Mouse (Mus musculus) midbrain, embryonic 11.5 days (tissue): ENCODE results near the gene Pde2a. TPM values are rescaled to one million over a fixed set of nuclear protein-coding genes. Genes with fewer than 3 reads are reported as not detected.
A peak's percentile ranks its signal among the peaks of the same experiment; 100 is the strongest.

ENCODE experiments used
- ATAC-seq: fragments of 200-750 bp; cut with Nextera tagmentation; 2 replicates; pipeline ENCODE4 v1.8.0; 2017; ENCODE audit warnings: moderate TSS enrichment, moderate library complexity; ENCODE audit not compliant: low FRiP score
- DNase-seq: peaks from one replicate; pipeline ENCODE4 v3.0.0; 2015; ENCODE audit warnings: low spot score; ENCODE audit errors: missing footprints
- H3K27ac ChIP-seq: fragments of 300-500 bp; sonication (generic); 2 replicates; pipeline ENCODE4 v1.5.1; 2014; ENCODE audit warnings: low read depth, low read length
- H3K27me3 ChIP-seq: fragments of 300-500 bp; sonication (generic); 2 replicates; pipeline ENCODE4 v1.6.1; 2014; ENCODE audit warnings: mild to moderate bottlenecking, low read length, moderate library complexity, mixed read lengths; ENCODE audit not compliant: control insufficient read depth, insufficient read depth
- H3K36me3 ChIP-seq: fragments of 300-500 bp; sonication (generic); 2 replicates; pipeline ENCODE4 v1.6.1; 2014; ENCODE audit warnings: mild to moderate bottlenecking, low read length, moderate library complexity, mixed read lengths; ENCODE audit not compliant: control insufficient read depth, insufficient read depth
- H3K4me1 ChIP-seq: fragments of 300-500 bp; sonication (generic); 2 replicates; pipeline ENCODE4 v1.6.1; 2014; ENCODE audit warnings: low read length; ENCODE audit not compliant: control insufficient read depth, insufficient read depth
- H3K4me2 ChIP-seq: fragments of 300-500 bp; sonication (generic); 2 replicates; pipeline ENCODE4 v1.6.1; 2014; ENCODE audit warnings: mild to moderate bottlenecking, moderate library complexity
- H3K4me3 ChIP-seq: fragments of 300-500 bp; sonication (generic); 2 replicates; pipeline ENCODE4 v1.5.1; 2014; ENCODE audit warnings: low read depth, low read length
- H3K9ac ChIP-seq: fragments of 300-500 bp; sonication (generic); 2 replicates; pipeline ENCODE4 v1.6.1; 2014; ENCODE audit warnings: low read length
- H3K9me3 ChIP-seq: fragments of 300-500 bp; sonication (generic); 2 replicates; pipeline ENCODE4 v1.6.1; 2016; ENCODE audit warnings: low read length; ENCODE audit not compliant: control insufficient read depth
- WGBS: fragments of 180-500 bp; shearing (Covaris S2); extraction: QIAGEN DNeasy Blood & Tissue Kit; methylation state at CpG from one replicate; pipeline ENCODE4 v1.1.7; 2014; 5-methylcytosine and 5-hydroxymethylcytosine counted together
- polyA plus RNA-seq: library from polyadenylated mRNA; unstranded; fragments of >200 nt; fragmentation: Nextera tagmentation; extraction: Ambion mirVana; gene quantifications from 2 replicates; pipeline ENCODE4 v1.2.1, GENCODE M21; 2014

Pde2a gene
- polyA plus RNA-seq, 1 experiment from 2014 or later = 13.0 TPM

DNA sequence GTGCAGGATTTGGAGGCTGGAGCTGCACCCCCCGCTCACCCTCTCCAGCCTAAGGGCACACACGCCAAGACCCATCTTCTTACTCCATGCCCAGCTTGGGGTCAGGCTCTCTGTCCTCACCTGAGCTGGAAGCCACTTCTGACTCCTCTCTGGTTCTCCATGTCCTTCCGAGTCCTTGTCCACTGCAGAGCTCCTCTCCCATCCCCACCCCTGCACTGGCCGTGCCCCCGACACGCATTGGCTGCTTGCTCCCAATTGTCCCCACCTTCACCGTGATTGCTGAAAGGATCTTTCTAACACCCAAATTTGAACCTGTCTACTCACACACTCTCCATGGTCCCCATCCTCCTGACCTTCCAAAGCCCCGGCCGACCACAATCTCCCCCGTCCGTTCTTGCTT lies 40.1 kb downstream of the Pde2a start:
- H3K36me3 ChIP-seq = no peaks in the 10 kb centered on the region
- ATAC-seq (no peak), DNase-seq (no peak)
- H3K9ac ChIP-seq = no peak overlapping the region
- WGBS = 83% methylated on average over 11 of the region's 11 CpGs
- H3K4me2 ChIP-seq = no peak overlapping the region
- no peak overlapping the region for H3K4me3 ChIP-seq
- no peaks in the 10 kb centered on the region for H3K4me1 ChIP-seq
- no peaks in the 10 kb centered on the region for H3K9me3 ChIP-seq
- H3K27ac ChIP-seq = no peak overlapping the region
- no peaks in the 10 kb centered on the region for H3K27me3 ChIP-seq

DNA sequence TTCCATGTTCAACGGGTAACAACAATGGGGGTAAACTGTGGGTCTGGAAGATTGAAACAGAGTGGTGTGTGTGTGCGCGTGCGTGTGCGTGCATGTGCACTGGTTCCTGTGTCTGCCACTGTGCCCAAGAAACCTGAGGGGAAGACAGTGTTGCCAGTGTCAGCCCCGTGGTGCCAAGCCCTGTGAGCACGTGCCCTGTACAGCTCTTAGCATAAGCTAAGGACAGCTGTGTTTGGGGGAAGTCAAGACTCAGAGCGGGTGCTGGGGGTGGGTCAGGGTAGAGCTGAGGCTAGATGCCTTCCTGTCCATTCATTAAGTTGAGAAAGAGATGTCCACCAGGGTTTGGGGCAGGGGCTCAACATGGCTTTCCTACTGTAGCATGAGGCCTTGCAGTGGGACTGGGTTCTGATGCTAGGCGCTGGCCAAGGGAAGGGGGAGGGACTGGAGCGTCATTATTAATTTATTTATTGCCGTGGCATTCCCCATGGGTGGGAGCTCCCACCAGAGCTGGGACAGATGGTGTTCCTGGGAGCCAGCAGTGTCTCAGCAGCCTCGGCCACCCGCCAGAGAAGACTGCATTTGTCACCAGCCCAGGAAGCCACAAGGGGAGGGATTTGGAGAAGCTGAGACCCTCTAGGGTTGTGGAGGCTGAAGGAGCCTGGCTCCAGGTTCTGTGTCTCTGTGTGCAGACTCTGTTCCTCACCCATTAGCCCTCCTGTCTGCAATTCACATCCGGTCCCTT lies 41.0 kb downstream of the Pde2a start:
- Histone ChIP-seq H3K27ac (no peak overlapping the region), H3K4me1 (no peaks in the 10 kb centered on the region), H3K27me3 (no peaks in the 10 kb centered on the region), H3K4me3 (no peak overlapping the region), H3K36me3 (no peaks in the 10 kb centered on the region), H3K9me3 (no peaks in the 10 kb centered on the region), H3K9ac (no peak overlapping the region), H3K4me2 (no peak overlapping the region)
- ATAC-seq = no peak
- WGBS = 83% methylated on average over 14 of the region's 14 CpGs
- DNase-seq = no peak

DNA sequence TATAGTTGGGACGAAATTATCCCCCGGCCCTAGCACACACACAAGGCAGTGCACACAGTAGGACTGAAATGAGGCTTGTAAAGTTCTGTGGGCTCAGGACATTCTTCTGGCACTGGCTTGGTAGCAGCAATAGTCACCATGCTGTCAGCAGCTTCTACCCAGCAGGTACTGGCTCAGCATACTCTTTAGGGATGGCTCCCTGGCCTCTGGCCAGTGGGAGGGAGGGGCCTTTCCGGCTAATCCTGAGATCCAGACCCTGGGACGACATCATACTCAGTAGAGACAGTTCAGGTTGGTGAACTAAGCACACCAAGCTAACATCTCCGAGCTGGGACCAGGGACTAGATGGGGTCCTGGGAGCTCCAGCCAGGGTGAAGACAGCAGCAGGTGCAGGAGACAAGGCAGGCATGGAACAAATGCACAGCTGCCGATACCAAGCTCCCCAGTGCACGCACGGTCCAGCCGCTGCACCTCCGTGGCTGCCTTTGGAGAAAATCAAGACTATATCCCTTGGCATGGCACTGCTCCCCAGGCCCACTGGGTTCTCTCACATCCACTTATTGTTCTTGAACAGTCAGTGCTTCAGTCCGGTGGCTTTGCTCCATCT lies 42.3 kb downstream of the Pde2a start:
- no peak for ATAC-seq
- WGBS = 78% methylated on average over 11 of the region's 11 CpGs
- H3K4me1 ChIP-seq = no peaks in the 10 kb centered on the region

DNA sequence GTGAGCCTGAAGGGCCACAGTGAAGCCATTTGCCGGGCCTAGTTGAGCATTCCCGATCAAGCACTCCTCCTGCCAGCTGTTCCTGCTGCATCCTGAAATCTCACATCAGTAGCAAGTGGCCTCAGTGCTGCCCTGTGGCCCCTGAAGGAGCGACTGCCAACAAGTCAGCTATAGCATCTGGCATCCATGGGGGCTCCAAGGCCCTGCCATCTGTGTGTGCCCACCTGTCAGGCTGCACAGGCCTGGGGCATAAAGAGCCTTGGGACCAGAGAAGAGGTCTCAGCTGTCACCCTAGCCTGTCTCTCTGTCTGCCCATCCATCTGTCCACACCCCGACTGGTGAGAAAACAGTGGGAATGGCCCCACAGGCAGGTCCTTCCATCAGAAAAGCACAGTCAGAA lies 43.4 kb downstream of the Pde2a start:
- H3K36me3 ChIP-seq = no peaks in the 10 kb centered on the region
- no peak overlapping the region for H3K4me3 ChIP-seq
- no peaks in the 10 kb centered on the region for H3K27me3 ChIP-seq
- no peak for ATAC-seq
- DNase-seq = no peak
- no peaks in the 10 kb centered on the region for H3K9me3 ChIP-seq
- H3K4me2 ChIP-seq = no peak overlapping the region
- H3K27ac ChIP-seq = no peak overlapping the region
- H3K9ac ChIP-seq = no peak overlapping the region
- WGBS = 71% methylated on average over 4 of the region's 4 CpGs
- no peaks in the 10 kb centered on the region for H3K4me1 ChIP-seq

More for the DNA sequence above, 42.3 kb downstream of the Pde2a start:
- no peak for DNase-seq
- H3K27ac ChIP-seq = no peak overlapping the region
- no peak overlapping the region for H3K9ac ChIP-seq
- H3K27me3 ChIP-seq = no peaks in the 10 kb centered on the region
- H3K4me2 ChIP-seq = no peak overlapping the region
- no peaks in the 10 kb centered on the region for H3K9me3 ChIP-seq
- no peaks in the 10 kb centered on the region for H3K36me3 ChIP-seq
- no peak overlapping the region for H3K4me3 ChIP-seq

DNA sequence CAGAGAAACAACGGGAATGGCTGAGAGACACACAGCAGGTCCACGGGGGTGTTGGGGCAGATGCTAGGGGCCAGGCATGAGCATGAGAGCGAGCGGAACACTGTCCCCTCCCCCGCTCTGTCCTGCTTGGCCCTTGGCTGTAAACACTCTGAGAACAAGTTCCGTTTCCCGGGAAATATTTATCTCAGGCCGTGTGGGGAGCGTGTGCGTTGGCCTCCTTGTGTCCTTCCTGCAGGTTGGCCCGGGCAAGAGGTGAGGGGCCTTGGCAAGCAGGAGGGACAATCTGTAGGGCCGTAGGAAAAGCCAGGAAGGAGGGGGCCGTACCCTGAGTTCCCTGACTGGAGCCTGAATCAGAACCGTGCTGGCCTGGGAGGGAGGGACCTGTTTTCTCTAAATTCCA lies 43.9 kb downstream of the Pde2a start:
- Histone ChIP-seq H3K36me3 (no peaks in the 10 kb centered on the region), H3K4me2 (no peak overlapping the region), H3K4me3 (no peak overlapping the region), H3K27me3 (no peaks in the 10 kb centered on the region), H3K9me3 (no peaks in the 10 kb centered on the region), H3K27ac (no peak overlapping the region), H3K9ac (no peak overlapping the region), H3K4me1 (no peaks in the 10 kb centered on the region)
- ATAC-seq (no peak), DNase-seq (no peak)
- WGBS = 55% methylated on average over 14 of the region's 14 CpGs

DNA sequence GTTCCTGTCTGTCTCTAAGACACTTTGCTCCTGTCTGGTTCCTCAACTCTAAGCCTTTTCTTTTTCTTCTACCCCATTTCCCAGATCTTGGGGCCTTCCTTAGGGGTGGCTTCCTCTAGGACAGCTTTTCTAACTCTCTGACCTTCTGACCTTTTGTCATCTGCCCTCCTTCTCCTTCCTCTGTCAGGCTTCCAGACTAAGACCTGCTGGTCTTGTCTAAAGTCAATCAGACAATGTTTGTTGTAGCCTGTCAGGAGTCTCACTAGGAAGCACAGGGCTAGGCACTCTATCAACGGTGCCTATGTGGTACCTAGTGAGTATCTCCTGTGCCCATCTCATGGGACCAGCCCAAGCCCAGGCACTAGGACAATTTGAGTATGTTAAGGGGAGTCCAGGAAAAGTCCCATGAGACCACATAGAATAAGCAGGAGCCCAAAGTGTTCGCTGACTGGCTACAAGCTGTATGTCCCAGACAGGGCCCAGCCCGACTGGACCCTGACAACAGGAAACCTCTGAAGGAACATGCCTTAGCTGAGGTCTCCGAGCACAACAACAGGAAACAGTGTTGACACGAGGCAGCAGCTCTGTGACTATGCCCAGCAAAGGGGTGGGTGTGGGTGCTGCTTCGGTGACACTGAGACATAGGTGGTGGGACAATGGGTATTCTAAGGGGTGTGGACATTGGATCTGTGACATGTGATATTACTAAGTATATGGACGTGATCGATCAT lies 44.5 kb downstream of the Pde2a start:
- Histone ChIP-seq H3K9me3 (no peaks in the 10 kb centered on the region), H3K4me2 (no peak overlapping the region), H3K4me3 (no peak overlapping the region), H3K4me1 (no peaks in the 10 kb centered on the region), H3K36me3 (no peaks in the 10 kb centered on the region), H3K9ac (no peak overlapping the region), H3K27me3 (no peaks in the 10 kb centered on the region), H3K27ac (no peak overlapping the region)
- ATAC-seq (no peak), DNase-seq (no peak)
- 86% methylated on average over 8 of the region's 8 CpGs for WGBS

DNA sequence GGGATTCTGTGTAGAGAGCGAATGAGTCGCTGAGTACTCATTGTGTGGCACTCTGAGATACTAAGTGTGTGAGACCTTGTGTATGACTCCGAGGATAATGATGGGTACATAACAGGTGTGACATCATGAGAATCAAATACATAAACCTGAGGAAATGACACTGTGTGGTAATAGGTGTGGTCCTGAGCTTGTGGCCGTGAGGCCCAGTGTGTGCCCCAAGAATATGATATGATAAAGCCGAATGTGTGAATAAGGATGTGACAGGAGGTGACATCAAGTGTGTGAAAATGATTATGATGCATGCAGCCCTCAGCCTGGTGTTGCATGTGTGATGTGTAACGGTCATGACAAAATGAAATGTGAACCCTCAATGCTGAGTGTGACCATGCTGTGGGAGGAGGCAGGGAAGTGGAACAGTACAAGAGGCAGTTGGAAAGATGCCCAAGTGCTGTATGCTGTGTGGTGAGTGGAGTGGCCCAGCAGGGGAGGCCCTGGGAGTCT lies 45.1 kb downstream of the Pde2a start:
- H3K9ac ChIP-seq = no peak overlapping the region
- no peaks in the 10 kb centered on the region for H3K4me1 ChIP-seq
- no peak overlapping the region for H3K4me3 ChIP-seq
- no peaks in the 10 kb centered on the region for H3K27me3 ChIP-seq
- 93% methylated on average over 6 of the region's 6 CpGs for WGBS
- ATAC-seq = no peak
- no peak overlapping the region for H3K4me2 ChIP-seq
- no peaks in the 10 kb centered on the region for H3K36me3 ChIP-seq
- no peaks in the 10 kb centered on the region for H3K9me3 ChIP-seq
- DNase-seq = no peak
- no peak overlapping the region for H3K27ac ChIP-seq

DNA sequence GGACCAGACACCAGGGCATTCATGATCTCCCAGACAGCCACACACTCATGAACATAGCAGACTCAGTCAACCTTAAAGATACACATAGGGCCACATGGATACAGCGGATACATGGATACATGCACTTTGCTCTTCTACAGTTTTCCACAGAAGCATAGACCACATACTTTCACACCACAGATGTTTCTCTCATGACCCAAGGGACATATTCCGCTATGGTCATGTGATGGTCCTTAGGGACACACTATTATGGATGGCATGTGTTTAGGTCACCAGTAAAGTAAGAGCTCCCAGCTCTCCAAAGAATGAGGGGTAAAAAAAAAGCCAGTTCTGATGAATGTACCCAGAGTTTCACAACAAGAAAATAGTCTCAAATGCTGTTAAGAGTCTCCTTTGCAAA lies 49.9 kb downstream of the Pde2a start:
- no peak overlapping the region for H3K9ac ChIP-seq
- H3K36me3 ChIP-seq = no peaks in the 10 kb centered on the region
- DNase-seq (no peak), ATAC-seq (no peak)
- no peak overlapping the region for H3K27ac ChIP-seq
- H3K27me3 ChIP-seq = no peaks in the 10 kb centered on the region
- 86% methylated on average over 2 of the region's 2 CpGs for WGBS
- no peaks in the 10 kb centered on the region for H3K4me1 ChIP-seq
- no peak overlapping the region for H3K4me2 ChIP-seq
- no peak overlapping the region for H3K4me3 ChIP-seq
- no peaks in the 10 kb centered on the region for H3K9me3 ChIP-seq

DNA sequence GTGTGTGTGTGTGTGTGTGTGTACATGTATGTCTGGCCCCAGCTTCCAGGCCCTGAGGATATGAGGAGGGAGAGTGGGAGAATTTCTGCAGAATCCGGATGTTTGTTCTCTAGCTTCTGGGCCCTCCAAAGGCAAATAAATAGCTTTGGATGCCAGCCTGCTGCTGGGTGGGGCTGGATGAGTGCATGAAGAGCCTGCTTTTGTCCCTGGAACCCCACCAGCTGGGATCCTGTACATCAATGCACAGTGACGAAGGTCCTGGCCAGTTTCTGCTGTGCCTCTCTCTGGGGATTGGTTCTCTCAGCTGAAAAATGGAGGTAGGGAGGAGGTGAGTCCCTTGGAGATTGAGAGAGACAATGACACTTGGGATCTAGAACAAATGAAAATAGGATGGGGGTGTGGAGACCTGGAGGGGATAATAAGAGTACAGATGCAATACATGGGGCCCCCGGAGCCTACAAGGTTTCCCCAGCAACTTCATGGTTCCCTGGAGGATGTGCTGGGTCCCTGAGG lies 50.5 kb downstream of the Pde2a start:
- 74% methylated on average over 3 of the region's 3 CpGs for WGBS
- Histone ChIP-seq H3K4me2 (no peak overlapping the region), H3K36me3 (no peaks in the 10 kb centered on the region), H3K4me1 (no peaks in the 10 kb centered on the region), H3K9ac (no peak overlapping the region), H3K4me3 (no peak overlapping the region), H3K27me3 (no peaks in the 10 kb centered on the region), H3K9me3 (no peaks in the 10 kb centered on the region), H3K27ac (no peak overlapping the region)
- ATAC-seq (no peak), DNase-seq (peak; percentile 56)
